Mouse (Mus musculus) intestine, postnatal 0 days (tissue): ENCODE measurements around the gene Baz1b. TPM values are rescaled to one million over a fixed set of nuclear protein-coding genes. Genes with fewer than 3 reads are reported as not detected.

Experiments
- ATAC-seq: fragments of 200-750 bp; cut with Nextera tagmentation; 2 replicates; pipeline ENCODE4 v1.8.0; 2017; ENCODE audit warnings: mild to moderate bottlenecking, moderate TSS enrichment, moderate library complexity
- H3K27ac ChIP-seq: fragments of 300-500 bp; sonication (generic); 2 replicates; pipeline ENCODE4 v1.5.1; 2014; ENCODE audit warnings: mild to moderate bottlenecking, low read depth, low read length, moderate library complexity
- H3K27me3 ChIP-seq: fragments of 300-500 bp; sonication (generic); replicated peaks from 2 replicates; pipeline ENCODE4 v1.6.1; 2014; ENCODE audit warnings: low read length, mixed read lengths; ENCODE audit not compliant: control insufficient read depth, insufficient read depth
- H3K36me3 ChIP-seq: fragments of 300-500 bp; sonication (generic); 2 replicates; pipeline ENCODE4 v1.6.1; 2014; ENCODE audit warnings: mild to moderate bottlenecking, moderate library complexity; ENCODE audit not compliant: control insufficient read depth, insufficient read depth
- H3K4me1 ChIP-seq: fragments of 300-500 bp; sonication (generic); replicated peaks from 2 replicates; pipeline ENCODE4 v1.6.1; 2014; ENCODE audit warnings: antibody characterized with exemption, low read length, mixed read lengths; ENCODE audit not compliant: control insufficient read depth, insufficient read depth
- H3K4me2 ChIP-seq: fragments of 300-500 bp; sonication (generic); replicated peaks from 2 replicates; pipeline ENCODE4 v1.6.1; 2014; ENCODE audit warnings: low read depth, mild to moderate bottlenecking, moderate library complexity
- H3K4me3 ChIP-seq: fragments of 300-500 bp; sonication (generic); 2 replicates; pipeline ENCODE4 v1.5.1; 2014; ENCODE audit warnings: low read depth, low read length
- H3K9ac ChIP-seq: fragments of 300-500 bp; sonication (generic); 2 replicates; pipeline ENCODE4 v1.6.1; 2014; ENCODE audit warnings: mild to moderate bottlenecking, low read depth, low read length
- H3K9me3 ChIP-seq: fragments of 300-500 bp; sonication (generic); 2 replicates; pipeline ENCODE4 v1.6.1; 2016; ENCODE audit warnings: mixed run types; ENCODE audit not compliant: control insufficient read depth
- CTCF ChIP-seq: sonication (generic); IDR thresholded peaks from 2 replicates; pipeline ENCODE4 v1.5.1; 2016; ENCODE audit warnings: low read depth, mild to moderate bottlenecking, control low read depth, antibody characterized with exemption, moderate library complexity
- whole genome bisulfite sequencing: fragments of 180-500 bp; shearing (Covaris S2); extraction: QIAGEN DNeasy Blood & Tissue Kit; methylation state at CpG from one replicate; pipeline ENCODE4 v1.1.7; 2014; 5-methylcytosine and 5-hydroxymethylcytosine counted together
- polyA plus RNA-seq: library from polyadenylated mRNA; unstranded; fragments of >200 nt; fragmentation: Nextera tagmentation; extraction: Ambion mirVana; gene quantifications from 2 replicates; pipeline ENCODE4 v1.2.1, GENCODE M21; 2015

The Baz1b gene
- polyA plus RNA-seq, 1 experiment from 2014 or later, result 11.0 TPM

DNA sequence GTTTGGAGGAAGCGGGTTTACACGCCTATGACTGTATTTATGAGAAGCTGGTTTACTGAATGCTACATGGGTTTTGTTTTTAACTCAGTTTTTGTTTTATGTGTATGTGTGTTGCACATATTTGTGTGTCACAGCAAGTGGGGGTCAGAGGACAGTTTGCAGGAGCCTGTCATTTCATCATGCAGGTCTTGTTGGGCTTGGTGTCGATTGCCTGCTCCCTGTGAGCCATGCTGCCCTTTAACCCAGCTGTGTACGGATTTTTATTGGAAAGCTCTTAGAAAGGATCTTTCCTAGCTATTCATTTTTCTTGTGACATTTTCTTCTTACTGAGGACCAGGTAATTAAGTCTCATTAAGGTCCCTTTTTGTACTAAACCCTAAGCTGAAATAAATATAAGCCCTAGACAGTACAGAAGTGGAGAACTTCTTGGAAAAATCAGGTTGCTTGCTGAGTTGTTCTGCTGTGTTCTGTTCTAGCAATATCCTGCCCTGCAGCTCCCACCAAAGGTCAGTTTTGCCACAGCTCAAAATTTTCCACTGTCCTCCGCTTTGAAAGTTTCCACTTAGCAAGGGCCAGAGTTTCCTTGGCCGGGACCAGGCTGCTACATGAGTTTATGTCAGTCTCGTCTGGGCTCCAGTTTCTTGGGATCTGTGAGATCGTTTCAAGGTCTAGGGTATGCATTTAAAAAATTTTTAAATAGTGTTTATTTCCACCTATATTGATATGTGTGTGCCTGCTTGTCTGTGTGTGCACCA lies 46.3 kb downstream of the Baz1b start:
- Histone ChIP-seq H3K4me1 (no peaks in the 10 kb centered on the region), H3K27me3 (no peaks in the 10 kb centered on the region), H3K9me3 (no peaks in the 10 kb centered on the region), H3K4me3 (no peak overlapping the region), H3K4me2 (no peak overlapping the region), H3K27ac (no peak overlapping the region), H3K36me3 (peaks cover 85% of the 10 kb centered on the region), H3K9ac (no peak overlapping the region)
- no peak for TF ChIP-seq CTCF
- ATAC-seq, result no peak
- 87% methylated on average over 8 of the region's 8 CpGs for WGBS

- no peak overlapping the region for H3K9ac ChIP-seq
- H3K4me2 ChIP-seq, result no peak overlapping the region
- H3K36me3 ChIP-seq, result peaks cover 90% of the 10 kb centered on the region
- ATAC-seq, result no peak
- no peak overlapping the region for H3K27ac ChIP-seq
- no peaks in the 10 kb centered on the region for H3K4me1 ChIP-seq
- 31% methylated on average over 2 of the region's 2 CpGs for WGBS
- no peaks in the 10 kb centered on the region for H3K9me3 ChIP-seq
- TF ChIP-seq CTCF, result peak; percentile 91
- H3K4me3 ChIP-seq, result no peak overlapping the region
- no peaks in the 10 kb centered on the region for H3K27me3 ChIP-seq
Observed at GRCm38 (mm10) chr5:135236571-135236970, 49.5 kb downstream of the Baz1b start.

DNA sequence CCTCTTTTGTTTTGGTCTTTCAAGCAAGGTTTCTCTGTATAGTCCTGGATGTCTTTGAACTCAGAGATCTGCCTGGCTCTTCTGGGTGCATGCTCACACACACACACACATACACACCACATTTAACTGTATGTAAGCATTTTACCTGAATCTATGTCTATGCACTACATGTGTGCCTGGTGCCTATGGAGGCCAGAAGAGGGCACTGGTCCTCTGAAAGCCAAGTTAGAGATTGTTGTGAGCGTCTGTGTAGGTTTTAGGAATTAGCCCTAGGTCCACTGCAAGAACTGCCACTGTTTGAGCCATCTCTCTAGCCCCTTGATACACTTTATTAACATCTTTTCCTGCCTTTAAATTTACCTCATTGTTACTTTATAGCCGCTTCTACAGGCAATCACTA lies 51.8 kb downstream of the Baz1b start:
- WGBS, result 89% methylated on average over 2 of the region's 2 CpGs
- no peak for ATAC-seq
- TF ChIP-seq CTCF, result peak; percentile 50

DNA sequence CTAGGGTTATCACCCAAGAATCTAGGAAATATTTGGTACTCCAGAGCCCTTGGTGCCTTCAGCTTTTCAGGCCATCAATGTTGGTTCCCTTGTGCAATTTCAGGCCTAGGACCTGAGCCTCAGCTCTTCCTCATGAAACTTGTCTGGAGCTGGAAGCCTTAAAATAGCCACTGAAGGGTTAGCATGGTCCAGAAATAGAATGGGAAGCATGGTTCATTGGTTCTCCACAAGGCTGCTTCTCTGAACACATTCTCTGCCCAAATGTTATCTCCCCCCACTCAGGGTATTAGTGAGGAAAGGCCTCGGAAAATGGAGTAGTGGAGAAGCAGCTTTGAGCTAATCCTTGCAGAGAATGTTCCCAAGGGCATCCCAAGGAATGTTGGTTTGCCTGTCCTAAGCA lies 54.4 kb downstream of the Baz1b start:
- H3K9ac ChIP-seq, result no peak overlapping the region
- H3K9me3 ChIP-seq, result no peaks in the 10 kb centered on the region
- no peak for ATAC-seq
- no peak for TF ChIP-seq CTCF
- no peaks in the 10 kb centered on the region for H3K27me3 ChIP-seq
- no peaks in the 10 kb centered on the region for H3K4me1 ChIP-seq
- WGBS, result 88% methylated on average over 1 of the region's 1 CpGs
- H3K4me3 ChIP-seq, result no peak overlapping the region
- no peak overlapping the region for H3K4me2 ChIP-seq
- peaks cover 95% of the 10 kb centered on the region for H3K36me3 ChIP-seq
- H3K27ac ChIP-seq, result no peak overlapping the region; the same call in 1 of the 2 replicates

More for the DNA sequence above, 51.8 kb downstream of the Baz1b start:
- Histone ChIP-seq H3K9ac (no peak overlapping the region), H3K4me3 (no peak overlapping the region), H3K4me2 (no peak overlapping the region), H3K36me3 (peaks cover 94% of the 10 kb centered on the region), H3K27me3 (no peaks in the 10 kb centered on the region), H3K9me3 (no peaks in the 10 kb centered on the region), H3K4me1 (no peaks in the 10 kb centered on the region), H3K27ac (no peak overlapping the region)

DNA sequence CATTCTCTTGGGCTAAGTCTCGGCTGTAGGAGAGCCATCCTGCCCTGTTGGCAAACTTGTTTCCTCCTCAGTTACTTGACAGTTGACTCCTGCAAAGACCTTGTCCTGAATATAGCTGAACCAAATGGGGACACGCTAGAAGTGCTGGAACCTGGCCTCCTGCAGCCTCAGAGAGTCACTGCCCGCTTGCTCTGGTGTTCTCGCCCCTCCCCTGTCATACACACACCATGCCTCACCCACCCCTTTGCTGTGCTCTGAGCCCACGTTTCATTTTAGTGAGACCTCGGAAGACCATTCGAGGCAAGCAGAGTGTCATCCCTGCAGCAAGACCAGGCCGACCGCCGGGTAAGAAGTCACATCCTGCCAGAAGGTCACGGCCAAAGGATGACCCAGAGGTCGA lies 55.1 kb downstream of the Baz1b start:
- H3K9me3 ChIP-seq, result no peaks in the 10 kb centered on the region
- TF ChIP-seq CTCF, result no peak
- H3K36me3 ChIP-seq, result peaks cover 88% of the 10 kb centered on the region
- no peak overlapping the region for H3K27ac ChIP-seq
- no peak overlapping the region for H3K4me2 ChIP-seq
- no peak overlapping the region for H3K9ac ChIP-seq
- WGBS, result 83% methylated on average over 12 of the region's 12 CpGs
- no peaks in the 10 kb centered on the region for H3K4me1 ChIP-seq
- no peak for ATAC-seq
- no peak overlapping the region for H3K4me3 ChIP-seq
- no peaks in the 10 kb centered on the region for H3K27me3 ChIP-seq

DNA sequence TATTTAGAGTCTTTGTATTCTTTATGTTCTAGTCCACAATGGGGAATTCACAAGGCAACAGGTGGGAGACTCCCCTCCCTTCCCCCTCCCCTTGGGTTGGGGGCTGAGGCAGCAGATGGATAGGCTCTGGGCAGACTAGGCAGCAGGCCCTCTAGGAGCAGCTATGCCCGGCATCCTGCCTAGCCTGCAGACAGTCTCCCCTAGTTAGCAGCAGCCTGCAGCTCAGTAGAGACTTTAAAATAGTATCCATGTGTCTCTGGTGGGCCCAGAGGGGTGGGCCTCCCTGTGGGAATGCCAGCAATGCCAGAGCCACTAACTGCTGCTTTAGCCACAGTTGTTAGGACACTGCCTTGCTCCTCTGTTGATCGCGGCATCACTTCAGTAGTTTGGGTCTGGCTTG lies 55.5 kb downstream of the Baz1b start:
- Histone ChIP-seq H3K9me3 (no peaks in the 10 kb centered on the region), H3K27ac (no peak overlapping the region), H3K4me1 (no peaks in the 10 kb centered on the region), H3K4me2 (no peak overlapping the region), H3K36me3 (peaks cover 83% of the 10 kb centered on the region), H3K4me3 (no peak overlapping the region), H3K9ac (no peak overlapping the region), H3K27me3 (no peaks in the 10 kb centered on the region)
- no peak for ATAC-seq
- 90% methylated on average over 3 of the region's 3 CpGs for WGBS
- no peak for TF ChIP-seq CTCF
